Mouse (Mus musculus) megakaryocyte, embryonic 14.5 days (primary cell): ENCODE data around the gene Celf5. TPM values are rescaled to one million over a fixed set of nuclear protein-coding genes. Genes with fewer than 3 reads are reported as not detected.

Experiments
- H3K27me3 ChIP-seq: replicated peaks from 2 replicates; pipeline ENCODE3; 2012; ENCODE audit warnings: inconsistent platforms
- H3K36me3 ChIP-seq: replicated peaks from 2 replicates; pipeline ENCODE3; 2012; ENCODE audit warnings: low read length, inconsistent platforms, mixed read lengths
- H3K4me1 ChIP-seq: 2 replicates; pipeline ENCODE4 v1.6.1; 2012; ENCODE audit warnings: inconsistent platforms
- H3K4me3 ChIP-seq: replicated peaks from 2 replicates; pipeline ENCODE3; 2012; ENCODE audit warnings: moderate library complexity, mild to moderate bottlenecking, inconsistent platforms
- H3K9me3 ChIP-seq: 2 replicates; pipeline ENCODE4 v1.6.1; 2012; ENCODE audit warnings: inconsistent platforms
- FLI1 ChIP-seq: IDR thresholded peaks from 2 replicates; pipeline ENCODE4 v1.6.1; 2012; ENCODE audit warnings: low read length, inconsistent platforms, mixed read lengths
- GATA1 ChIP-seq: IDR thresholded peaks from 3 replicates; pipeline ENCODE4 v1.6.1; 2012; ENCODE audit warnings: mixed read lengths, low read length, inconsistent platforms, borderline replicate concordance
- polyA plus RNA-seq: library from polyadenylated mRNA; stranded (reverse); fragments of >175 nt; gene quantifications from 2 replicates; pipeline ENCODE4 v1.2.3, GENCODE M21; 2012; ENCODE audit warnings: low replicate concordance; ENCODE audit not compliant: insufficient read depth

Gene Celf5
- polyA plus RNA-seq, 1 experiment = 1.3 TPM

DNA sequence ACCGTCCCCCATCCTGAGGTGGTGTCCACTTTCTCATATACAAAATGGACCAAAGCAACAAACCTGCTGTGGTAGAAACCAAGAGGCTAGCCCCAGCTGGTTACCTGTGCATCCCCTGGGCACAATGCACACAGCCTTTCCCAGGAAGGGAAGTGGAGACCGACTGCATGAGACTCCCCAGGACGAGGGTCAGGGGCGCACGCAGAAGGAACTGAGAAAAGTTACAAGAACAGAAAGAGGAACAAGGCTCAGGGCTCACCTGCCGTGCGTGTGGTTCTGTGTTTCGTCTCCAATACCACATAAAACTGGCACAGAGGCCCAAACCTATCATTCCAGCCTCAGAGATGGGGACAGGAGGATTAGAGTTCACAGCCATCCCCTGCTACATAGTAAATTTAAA is 34.7 kb upstream of the Celf5 start:
- H3K4me3 ChIP-seq = no peak overlapping the region
- H3K36me3 ChIP-seq = peaks cover 56% of the 10 kb centered on the region
- H3K4me1 ChIP-seq = peaks cover 60% of the 10 kb centered on the region

DNA sequence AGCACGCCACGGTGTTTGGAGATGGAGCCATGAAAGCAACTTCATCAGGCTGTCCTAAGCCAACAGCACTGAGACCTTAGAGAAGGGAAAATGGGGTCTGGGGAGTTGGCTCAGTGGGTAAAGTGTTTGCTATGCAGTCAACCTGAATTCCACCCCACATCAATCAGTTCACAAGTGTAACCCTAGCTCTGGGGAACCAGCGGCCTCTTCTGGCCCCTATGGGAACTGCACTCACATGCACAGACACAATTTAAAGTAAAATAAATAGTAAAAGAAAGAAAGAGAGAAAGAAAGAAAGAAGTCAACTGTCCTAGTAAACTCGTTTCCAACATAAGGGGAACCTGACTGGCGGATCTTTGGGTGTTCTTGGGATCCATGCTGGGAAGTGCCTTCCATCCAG is 31.3 kb upstream of the Celf5 start:
- no peak for TF ChIP-seq FLI1
- TF ChIP-seq GATA1 = no peak
- H3K27me3 ChIP-seq = no peaks in the 10 kb centered on the region
- H3K4me3 ChIP-seq = no peak overlapping the region
- peaks cover 81% of the 10 kb centered on the region for H3K36me3 ChIP-seq
- H3K4me1 ChIP-seq = peaks cover 46% of the 10 kb centered on the region
- peaks cover 12% of the 10 kb centered on the region for H3K9me3 ChIP-seq

More for the DNA sequence above, 34.7 kb upstream of the Celf5 start:
- Histone ChIP-seq H3K9me3 (peaks cover 12% of the 10 kb centered on the region), H3K27me3 (no peaks in the 10 kb centered on the region)
- no peak for TF ChIP-seq FLI1
- TF ChIP-seq GATA1 = no peak

DNA sequence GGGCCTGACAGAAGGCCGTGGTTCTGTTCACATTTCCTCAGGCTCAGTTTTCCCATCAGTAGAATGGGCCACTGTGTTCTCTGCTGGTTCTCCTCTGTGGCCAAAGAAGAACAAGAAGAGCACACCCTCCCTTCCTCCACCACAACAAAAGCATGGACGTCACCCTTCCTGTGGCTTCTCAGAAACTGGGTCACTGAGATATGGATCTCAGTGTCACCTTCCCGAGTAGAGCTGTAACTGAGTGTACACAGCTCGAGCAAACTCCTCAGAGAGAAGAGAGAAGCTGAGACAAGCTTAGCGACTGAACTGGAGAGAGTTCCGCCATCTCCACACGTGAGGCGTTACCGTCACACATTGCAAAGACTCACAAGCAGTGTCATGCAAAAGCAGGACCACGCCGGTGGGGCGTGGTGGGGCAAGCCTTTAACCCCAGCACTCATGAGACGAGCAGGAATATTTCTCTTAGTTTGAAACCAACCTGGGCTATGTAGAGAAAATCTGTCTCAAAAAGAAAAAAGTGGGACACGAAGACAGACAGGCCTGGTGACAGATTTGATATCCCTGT is 27.8 kb upstream of the Celf5 start:
- TF ChIP-seq GATA1 (no peak), FLI1 (no peak)
- Histone ChIP-seq H3K27me3 (no peaks in the 10 kb centered on the region), H3K4me3 (no peak overlapping the region), H3K9me3 (peaks cover 13% of the 10 kb centered on the region), H3K4me1 (peaks cover 51% of the 10 kb centered on the region), H3K36me3 (peaks cover 94% of the 10 kb centered on the region)

DNA sequence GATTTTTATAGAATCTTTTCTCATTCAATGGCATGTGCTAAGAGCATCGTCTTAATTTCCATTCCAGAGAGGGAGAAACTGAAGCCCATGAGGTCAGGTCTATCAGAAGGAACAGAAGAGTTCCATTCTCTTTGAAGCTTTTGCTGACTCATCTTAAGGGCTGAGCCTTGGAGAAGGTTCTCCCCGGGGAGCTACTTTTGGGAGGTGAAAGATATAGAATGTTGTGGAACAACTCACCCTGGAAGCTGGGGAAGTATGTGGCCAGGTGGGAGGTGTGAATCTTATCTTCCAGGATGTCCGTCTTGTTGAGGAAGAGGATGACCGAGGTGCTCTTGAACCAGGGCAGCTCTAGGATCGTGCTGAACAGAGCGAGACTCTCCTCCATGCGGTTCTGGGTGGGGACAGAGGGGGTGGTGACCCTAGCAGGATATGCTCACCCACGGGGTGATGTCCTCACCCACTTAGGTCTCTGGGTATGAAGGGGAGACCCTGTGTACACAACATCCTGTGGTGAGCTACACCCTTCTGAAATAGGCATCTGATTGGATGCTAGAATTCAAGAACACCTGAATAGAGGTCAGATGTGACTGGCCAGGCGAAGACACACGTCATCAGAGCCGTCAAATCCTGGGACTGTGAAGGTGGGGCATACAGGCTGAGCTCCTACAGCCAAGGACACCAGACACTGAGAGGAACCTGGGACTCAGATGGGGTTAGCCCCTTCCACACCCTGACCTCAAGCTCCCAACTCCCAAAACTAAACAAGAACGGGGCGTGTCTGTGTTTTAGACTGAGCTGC is 25.4 kb upstream of the Celf5 start:
- Histone ChIP-seq H3K4me3 (no peak overlapping the region), H3K36me3 (peaks cover 94% of the 10 kb centered on the region), H3K27me3 (no peaks in the 10 kb centered on the region), H3K4me1 (peaks cover 67% of the 10 kb centered on the region), H3K9me3 (peaks cover 6% of the 10 kb centered on the region)
- no peak for TF ChIP-seq GATA1
- TF ChIP-seq FLI1 = no peak

DNA sequence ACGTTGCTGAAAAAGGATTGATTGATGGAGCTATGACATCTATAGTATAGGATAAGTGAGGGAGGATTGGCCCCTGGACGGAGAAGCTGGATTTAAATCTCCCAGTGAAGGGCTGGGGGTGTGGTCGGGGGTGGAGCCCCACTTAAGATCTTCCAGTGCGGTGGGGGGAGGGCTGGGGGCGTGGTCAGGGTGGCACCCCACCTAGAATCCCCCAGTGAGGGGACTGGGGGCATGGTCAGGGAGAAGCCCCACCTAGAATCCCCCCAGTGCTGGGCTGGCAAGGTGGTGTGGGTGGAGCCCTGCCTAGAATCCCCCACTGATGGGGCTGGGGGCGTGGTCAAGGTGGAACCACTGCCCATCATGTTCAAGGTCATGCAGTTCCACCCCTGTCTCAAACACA is 24.6 kb upstream of the Celf5 start:
- H3K27me3 ChIP-seq = no peaks in the 10 kb centered on the region
- no peak overlapping the region for H3K4me3 ChIP-seq
- peaks cover 70% of the 10 kb centered on the region for H3K4me1 ChIP-seq
- H3K36me3 ChIP-seq = peaks cover 94% of the 10 kb centered on the region
- H3K9me3 ChIP-seq = peaks cover 6% of the 10 kb centered on the region
- TF ChIP-seq GATA1 (no peak), FLI1 (no peak)

DNA sequence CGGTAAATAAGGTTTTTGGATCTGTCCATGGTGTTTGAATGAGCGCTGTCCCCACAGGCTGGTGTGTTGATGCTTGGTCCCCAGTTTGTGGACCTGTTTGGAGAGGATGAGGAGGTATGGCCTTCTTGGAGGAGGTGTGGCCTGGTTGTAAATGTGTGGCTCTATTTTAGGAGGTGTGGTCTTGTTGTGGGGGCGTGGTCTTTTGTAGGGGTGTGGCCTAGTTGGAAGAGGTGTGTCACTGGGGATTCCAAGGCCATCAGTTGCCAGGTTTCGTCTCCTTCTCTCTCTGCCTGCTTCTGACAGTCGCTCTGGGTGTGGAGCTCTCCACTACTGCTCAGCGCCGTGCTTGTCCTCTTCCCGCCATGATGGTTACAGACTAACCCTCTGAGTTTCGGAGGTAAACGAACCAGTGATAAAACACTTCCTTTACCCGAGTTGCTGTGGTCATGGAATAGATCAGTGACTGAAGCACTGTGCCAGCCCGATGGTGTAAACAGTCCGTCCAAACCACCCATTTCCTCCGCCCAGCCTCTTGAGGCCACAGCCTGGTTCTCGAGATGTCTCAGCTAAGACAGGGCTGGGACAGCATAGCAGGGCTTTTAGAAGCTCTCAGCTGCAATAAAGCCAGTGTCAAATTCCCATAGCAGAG is 22.6 kb upstream of the Celf5 start:
- H3K36me3 ChIP-seq = peaks cover 89% of the 10 kb centered on the region
- peaks cover 77% of the 10 kb centered on the region for H3K4me1 ChIP-seq
- no peak for TF ChIP-seq GATA1
- TF ChIP-seq FLI1 = no peak
- H3K9me3 ChIP-seq = peaks cover 6% of the 10 kb centered on the region
- no peaks in the 10 kb centered on the region for H3K27me3 ChIP-seq
- no peak overlapping the region for H3K4me3 ChIP-seq

DNA sequence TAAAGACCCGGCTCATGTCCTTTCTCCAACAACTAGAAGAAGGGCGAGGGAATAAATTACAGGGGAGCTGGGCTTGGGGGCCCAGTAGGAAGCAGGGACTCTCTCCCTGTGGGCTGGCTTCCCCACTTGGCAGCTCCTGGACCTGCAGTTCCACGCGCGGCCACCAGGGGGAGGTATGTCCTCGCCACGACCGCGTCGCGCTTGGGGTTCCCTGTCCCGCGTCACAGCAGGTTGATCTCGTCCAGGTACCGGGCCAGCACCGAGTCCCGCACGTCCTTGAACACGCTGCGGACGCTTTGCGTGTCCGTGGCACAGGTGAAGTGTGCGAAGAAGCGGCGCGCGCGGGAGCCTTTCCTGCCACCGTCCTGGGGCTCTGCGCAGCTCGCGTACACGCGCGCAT is 20.1 kb upstream of the Celf5 start:
- no peaks in the 10 kb centered on the region for H3K27me3 ChIP-seq
- H3K9me3 ChIP-seq = peaks cover 6% of the 10 kb centered on the region
- H3K36me3 ChIP-seq = peaks cover 64% of the 10 kb centered on the region
- H3K4me3 ChIP-seq = peak overlapping the region; percentile 84
- TF ChIP-seq GATA1 = no peak
- no peak for TF ChIP-seq FLI1
- H3K4me1 ChIP-seq = peaks cover 81% of the 10 kb centered on the region

DNA sequence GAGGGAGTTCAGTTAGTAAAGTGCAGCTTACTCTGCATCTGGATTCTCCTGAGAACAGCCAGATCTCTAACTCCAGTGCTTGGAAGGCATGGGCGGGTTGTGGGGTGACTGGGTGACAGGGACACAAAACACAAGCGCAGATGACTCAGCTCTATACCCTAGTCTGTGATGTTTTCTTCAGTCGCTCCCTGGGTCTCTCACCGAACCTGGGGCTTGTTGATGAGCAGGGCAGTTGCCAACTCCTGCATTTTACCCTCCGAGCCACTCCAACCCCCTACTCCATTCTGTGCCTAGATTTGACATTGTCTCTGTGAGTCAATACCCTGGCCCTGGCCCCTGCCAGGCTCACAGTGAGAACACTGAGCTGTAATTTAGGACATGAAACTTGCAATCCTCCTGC is 19.4 kb upstream of the Celf5 start:
- Histone ChIP-seq H3K9me3 (peaks cover 6% of the 10 kb centered on the region), H3K4me1 (peaks cover 83% of the 10 kb centered on the region), H3K27me3 (no peaks in the 10 kb centered on the region), H3K36me3 (peaks cover 57% of the 10 kb centered on the region), H3K4me3 (no peak overlapping the region)
- no peak for TF ChIP-seq FLI1
- TF ChIP-seq GATA1 = no peak

DNA sequence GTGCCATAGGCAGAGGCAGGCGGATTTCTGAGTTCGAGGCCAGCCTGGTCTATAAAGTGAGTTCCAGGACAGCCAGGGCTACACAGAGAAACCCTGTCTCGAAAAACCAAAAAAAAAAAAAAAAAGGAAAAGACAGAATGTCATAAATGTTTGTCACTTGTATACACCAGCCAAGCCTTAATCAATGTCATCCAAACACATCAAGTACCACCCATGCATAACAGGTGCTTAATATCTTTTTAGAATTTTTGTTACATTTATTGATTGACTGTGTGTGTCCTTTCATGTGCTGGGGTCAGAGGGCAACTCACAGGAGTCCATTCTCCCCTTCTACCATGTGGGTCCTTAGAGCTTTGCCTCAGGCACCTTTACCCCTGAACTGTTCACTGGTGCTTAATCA is 17.5 kb upstream of the Celf5 start, which contains the start of gene S1pr4:
Gene S1pr4, minus strand, starts transcription at position 101 of the 400 bp plus-strand sequence.
- Histone ChIP-seq H3K4me1 (peaks cover 80% of the 10 kb centered on the region), H3K9me3 (peaks cover 2% of the 10 kb centered on the region), H3K36me3 (peaks cover 41% of the 10 kb centered on the region), H3K27me3 (no peaks in the 10 kb centered on the region), H3K4me3 (peak within 1 kb of the TSS; percentile 100)
- TF ChIP-seq GATA1 (no peak), FLI1 (no peak)

DNA sequence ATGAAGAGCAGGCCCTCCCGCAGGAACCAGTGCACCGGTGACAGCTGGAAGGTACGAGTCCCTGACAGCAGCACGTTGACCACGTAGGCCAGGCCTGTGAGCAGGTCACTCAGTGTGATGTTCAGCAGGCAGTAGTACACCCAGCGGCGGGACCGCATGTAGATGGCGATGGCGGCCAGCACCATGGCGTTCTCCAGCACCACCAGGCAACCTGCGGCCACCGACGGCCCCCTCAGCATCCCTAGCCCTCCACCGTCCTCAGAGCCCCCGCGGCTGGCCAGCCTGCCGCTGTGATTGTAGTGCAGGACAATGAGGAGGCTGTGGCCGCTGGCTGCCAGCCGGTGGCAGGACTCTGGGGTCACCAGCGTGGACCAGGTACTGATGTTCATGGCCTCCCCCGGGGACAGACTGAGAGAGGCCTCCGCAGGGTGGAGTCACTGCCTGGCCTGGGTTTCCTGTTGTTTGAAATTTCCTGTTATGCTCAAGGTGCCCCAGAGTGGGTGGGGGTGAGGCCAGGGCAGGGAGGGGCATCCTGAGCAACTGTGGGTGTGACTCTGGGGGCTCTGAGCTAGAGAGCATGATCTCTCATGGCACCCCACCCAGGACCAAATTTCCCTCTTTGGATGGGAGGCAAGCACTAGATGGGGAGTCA is 16.9 kb upstream of the Celf5 start:
- no peaks in the 10 kb centered on the region for H3K9me3 ChIP-seq
- TF ChIP-seq GATA1 = no peak
- no peak for TF ChIP-seq FLI1
- H3K36me3 ChIP-seq = peaks cover 36% of the 10 kb centered on the region
- peaks cover 83% of the 10 kb centered on the region for H3K4me1 ChIP-seq
- H3K4me3 ChIP-seq = peak overlapping the region; percentile 100
- no peaks in the 10 kb centered on the region for H3K27me3 ChIP-seq
